Mouse (Mus musculus): ENCODE results near the gene Hist1h3f. TPM values are rescaled to one million over a fixed set of nuclear protein-coding genes. Genes with fewer than 3 reads are reported as not detected.

Gene Hist1h3f
- polyA plus RNA-seq (2012; ENCODE audit: insufficient read depth, insufficient read length, missing spikeins): not detected in 2 replicates

DNA sequence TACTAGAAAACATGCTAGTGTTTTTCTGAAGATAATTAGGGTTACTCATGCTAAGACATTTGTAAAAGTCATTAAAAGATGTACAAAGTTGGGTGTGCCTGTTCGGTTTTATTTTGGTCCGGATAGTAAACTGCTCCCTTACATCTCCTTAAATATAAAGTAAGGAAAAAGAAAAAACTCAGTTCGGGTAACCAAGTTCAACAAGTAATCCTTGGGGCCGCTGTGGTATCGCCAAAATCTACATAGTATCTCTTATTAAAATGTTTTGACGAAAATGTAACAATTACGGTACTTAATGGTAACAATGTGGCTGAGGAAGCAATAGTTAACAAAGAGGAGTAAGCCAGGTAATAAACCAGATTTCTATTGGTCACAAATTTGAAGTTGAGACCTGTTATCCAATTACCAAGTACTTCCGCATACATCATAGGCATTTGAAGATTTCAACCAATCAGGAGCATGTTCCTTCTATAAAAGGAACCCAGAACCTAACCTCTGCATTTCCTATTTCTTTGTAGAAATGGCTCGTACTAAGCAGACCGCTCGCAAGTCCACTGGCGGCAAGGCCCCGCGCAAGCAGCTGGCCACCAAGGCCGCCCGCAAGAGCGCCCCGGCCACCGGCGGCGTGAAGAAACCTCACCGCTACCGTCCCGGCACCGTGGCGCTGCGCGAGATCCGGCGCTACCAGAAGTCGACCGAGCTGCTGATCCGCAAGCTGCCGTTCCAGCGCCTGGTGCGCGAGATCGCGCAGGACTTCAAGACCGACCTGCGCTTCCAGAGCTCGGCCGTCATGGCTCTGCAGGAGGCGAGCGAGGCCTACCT is at the start of gene Hist1h3f:
Gene Hist1h3f, plus strand, starts transcription at position 88 of the 822 bp plus-strand sequence.
- H3K27ac ChIP-seq (replicated peaks; ENCODE audit: low read depth, low read length): 0 out of 2 replicates have a peak within 1 kb of the TSS, but pooled peaks have one; percentile 40
- no peaks in the 10 kb centered on the region for H3K4me1 ChIP-seq (ENCODE audit: control insufficient read depth, insufficient read depth, insufficient read length, low read length)
- H3K4me3 ChIP-seq (ENCODE audit: insufficient read depth, low read depth, low read length): peak within 1 kb of the TSS; percentile 84

DNA sequence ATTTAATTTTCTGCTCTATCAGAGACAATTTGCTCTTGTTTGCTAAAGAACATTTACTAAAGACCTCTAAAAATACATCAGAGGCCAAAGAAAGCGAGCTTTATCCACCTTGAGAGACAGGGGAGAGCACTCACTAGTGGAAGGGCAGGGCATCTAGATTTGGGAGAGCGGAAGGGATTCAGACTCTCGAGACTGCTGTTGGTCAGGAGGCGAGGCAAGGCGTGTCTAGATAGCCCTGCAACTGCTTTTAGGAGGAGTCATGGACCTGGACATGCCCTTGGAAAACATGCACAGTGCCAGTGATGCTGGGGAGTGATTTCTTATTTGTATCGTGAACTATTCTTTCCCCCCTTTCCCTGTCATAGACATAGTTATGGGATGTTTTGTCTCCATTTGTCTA is 48.3 kb upstream of the Hist1h3f start:
- no peaks in the 10 kb centered on the region for H3K4me1 ChIP-seq (ENCODE audit: control insufficient read depth, insufficient read depth, insufficient read length, low read length)
- H3K4me3 ChIP-seq (ENCODE audit: insufficient read depth, low read depth, low read length): no peak overlapping the region
- no peak overlapping the region for H3K27ac ChIP-seq (replicated peaks; ENCODE audit: low read depth, low read length)

DNA sequence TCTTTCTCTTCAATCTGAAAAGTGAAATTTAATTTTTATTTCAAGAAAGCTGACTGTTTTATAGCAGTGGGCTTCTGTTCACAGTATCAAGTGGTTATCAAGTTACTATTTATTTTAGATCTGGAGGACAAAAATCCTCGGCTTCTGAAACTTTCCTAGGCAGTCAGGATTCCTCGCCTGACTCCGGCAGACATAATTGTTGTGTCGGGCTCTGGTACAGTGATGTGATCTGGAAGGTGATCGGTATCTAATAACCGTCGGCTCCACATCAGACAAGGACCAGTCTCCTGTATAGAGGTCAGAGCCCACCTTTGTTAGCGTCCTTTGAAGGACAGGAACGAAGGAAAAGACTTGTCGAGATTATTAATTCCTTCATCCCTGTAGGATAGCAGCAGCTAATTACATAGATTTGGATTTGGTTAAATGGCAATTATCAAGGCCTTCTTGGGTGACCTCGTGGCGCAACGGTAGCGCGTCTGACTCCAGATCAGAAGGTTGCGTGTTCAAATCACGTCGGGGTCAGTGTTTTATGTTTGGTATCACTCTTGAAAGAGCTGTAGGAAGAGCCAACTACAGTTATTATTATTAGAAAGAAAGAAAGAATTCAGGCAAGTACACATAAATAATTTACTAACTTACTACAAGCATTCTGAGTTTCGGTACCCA is 46.1 kb upstream of the Hist1h3f start:
- H3K4me3 ChIP-seq (ENCODE audit: insufficient read depth, low read depth, low read length): no peak overlapping the region
- H3K4me1 ChIP-seq (ENCODE audit: control insufficient read depth, insufficient read depth, insufficient read length, low read length): no peaks in the 10 kb centered on the region
- H3K27ac ChIP-seq (replicated peaks; ENCODE audit: low read depth, low read length): no peak overlapping the region

DNA sequence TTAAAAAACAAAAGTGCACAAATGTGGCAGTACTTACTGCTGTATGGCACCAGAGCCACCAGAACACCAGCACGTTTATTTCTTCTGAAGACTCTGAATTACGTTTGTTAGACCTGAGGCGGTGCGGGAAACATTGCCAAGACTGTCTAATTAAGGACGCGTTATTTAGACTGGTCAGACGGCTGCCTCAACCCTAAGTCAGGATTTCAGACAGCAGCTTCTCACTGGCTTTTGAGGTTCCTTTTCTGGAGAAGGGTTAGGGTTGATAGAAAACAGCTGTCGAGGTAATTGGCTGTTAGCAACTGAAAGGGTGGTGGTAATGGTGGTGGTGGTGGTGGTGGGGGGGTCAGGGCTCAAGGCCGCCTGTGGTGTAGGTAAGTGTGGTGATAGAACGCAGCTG is 45.2 kb upstream of the Hist1h3f start:
- Histone ChIP-seq H3K4me3 (ENCODE audit: insufficient read depth, low read depth, low read length) (no peak overlapping the region), H3K27ac (replicated peaks; ENCODE audit: low read depth, low read length) (no peak overlapping the region), H3K4me1 (ENCODE audit: control insufficient read depth, insufficient read depth, insufficient read length, low read length) (no peaks in the 10 kb centered on the region)

DNA sequence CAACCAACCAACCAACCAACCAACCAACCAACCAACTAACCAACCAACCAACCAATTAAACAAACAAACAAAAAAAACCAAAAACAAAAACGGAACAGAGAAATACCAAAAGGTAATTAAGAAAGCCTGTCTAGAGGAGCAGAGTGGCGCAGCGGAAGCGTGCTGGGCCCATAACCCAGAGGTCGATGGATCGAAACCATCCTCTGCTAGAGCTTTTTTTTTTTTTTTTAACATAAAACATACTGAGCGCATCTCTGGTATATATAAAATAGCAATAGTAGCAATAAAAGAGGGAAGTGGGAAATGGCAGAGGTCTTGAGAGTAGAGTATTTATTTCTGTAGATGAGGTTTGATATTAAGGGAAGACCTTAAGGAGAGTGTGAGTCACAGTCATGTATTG is 43.9 kb upstream of the Hist1h3f start:
- no peak overlapping the region for H3K4me3 ChIP-seq (ENCODE audit: insufficient read depth, low read depth, low read length)
- no peak overlapping the region for H3K27ac ChIP-seq (replicated peaks; ENCODE audit: low read depth, low read length)
- no peaks in the 10 kb centered on the region for H3K4me1 ChIP-seq (ENCODE audit: control insufficient read depth, insufficient read depth, insufficient read length, low read length)

DNA sequence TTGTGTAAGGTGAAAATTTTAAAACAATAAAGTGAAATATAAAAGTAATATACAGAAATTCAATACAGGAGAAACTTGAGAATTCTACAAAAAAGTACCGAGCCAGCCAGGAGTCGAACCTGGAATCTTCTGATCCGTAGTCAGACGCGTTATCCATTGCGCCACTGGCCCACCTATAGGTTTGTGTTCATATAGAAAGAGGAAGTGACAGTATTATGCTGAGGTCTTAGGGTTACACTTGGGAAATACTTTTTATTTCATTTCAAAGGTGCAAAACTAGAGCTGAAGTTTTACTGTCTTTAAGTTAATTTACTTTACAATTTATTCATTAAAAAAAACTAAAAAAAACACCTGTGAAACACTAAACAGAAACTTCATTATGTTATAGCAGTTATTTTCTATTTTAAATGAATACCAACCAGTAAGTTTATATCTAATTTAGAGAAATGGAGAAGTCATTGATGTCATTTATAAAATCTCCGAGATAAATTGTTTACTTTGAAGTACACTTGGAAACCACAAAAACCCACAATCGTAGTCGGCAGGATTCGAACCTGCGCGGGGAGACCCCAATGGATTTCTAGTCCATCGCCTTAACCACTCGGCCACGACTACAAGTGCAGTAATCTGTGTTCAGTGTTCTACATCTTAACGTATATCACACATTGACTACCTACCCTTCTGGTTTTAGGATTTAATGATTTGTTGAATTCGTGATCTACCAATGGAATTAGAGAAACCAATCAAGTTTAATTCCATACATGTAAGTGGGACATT is 43.2 kb upstream of the Hist1h3f start:
- H3K4me1 ChIP-seq (ENCODE audit: control insufficient read depth, insufficient read depth, insufficient read length, low read length): no peaks in the 10 kb centered on the region
- no peak overlapping the region for H3K4me3 ChIP-seq (ENCODE audit: insufficient read depth, low read depth, low read length)
- no peak overlapping the region for H3K27ac ChIP-seq (replicated peaks; ENCODE audit: low read depth, low read length)

DNA sequence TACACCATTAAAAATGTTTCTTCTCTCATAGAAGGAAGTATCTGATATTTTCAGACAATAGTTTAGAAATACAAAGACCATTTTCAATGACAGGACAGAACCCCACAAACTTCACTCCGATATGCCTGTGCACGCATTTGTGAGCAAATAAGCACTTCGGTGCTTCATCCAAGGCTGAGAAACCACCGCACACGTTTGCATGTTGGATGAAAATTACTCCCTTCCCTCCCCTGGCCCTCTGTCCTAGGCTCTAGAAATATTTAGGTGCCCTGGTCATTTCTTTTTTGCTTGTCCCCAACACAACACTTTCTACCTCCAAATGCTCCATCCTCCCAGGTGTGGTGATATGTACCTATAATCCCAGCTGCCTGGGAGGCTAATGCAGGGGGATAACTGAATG is 42.3 kb upstream of the Hist1h3f start:
- no peak overlapping the region for H3K27ac ChIP-seq (replicated peaks; ENCODE audit: low read depth, low read length)
- H3K4me1 ChIP-seq (ENCODE audit: control insufficient read depth, insufficient read depth, insufficient read length, low read length): no peaks in the 10 kb centered on the region
- H3K4me3 ChIP-seq (ENCODE audit: insufficient read depth, low read depth, low read length): no peak overlapping the region

DNA sequence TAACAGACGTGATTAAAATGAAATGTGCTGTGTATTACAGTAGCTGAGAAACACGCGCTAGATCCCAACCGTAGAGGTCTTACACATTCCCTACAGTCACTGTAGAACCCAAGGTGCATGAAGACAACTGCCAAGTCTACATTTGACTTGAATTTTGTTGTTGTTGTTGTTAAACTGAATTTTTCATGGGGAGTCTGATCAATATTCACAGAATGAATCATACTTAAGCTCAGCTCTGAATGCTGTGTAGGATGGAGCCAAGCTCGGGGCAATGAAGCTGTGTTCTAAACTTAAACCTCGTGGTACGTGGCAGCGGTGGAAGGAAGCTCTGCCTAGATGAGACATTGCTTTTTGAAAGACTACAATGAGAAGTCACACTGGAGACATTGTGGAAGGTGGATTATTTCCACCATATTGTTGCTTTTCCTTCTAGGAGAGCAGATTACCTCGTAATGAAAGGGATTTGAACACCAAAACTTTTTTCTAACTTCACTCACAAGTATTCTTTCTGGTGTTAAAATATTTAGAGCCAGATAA is 41.8 kb upstream of the Hist1h3f start:
- Histone ChIP-seq H3K27ac (replicated peaks; ENCODE audit: low read depth, low read length) (no peak overlapping the region), H3K4me3 (ENCODE audit: insufficient read depth, low read depth, low read length) (no peak overlapping the region), H3K4me1 (ENCODE audit: control insufficient read depth, insufficient read depth, insufficient read length, low read length) (no peaks in the 10 kb centered on the region)

DNA sequence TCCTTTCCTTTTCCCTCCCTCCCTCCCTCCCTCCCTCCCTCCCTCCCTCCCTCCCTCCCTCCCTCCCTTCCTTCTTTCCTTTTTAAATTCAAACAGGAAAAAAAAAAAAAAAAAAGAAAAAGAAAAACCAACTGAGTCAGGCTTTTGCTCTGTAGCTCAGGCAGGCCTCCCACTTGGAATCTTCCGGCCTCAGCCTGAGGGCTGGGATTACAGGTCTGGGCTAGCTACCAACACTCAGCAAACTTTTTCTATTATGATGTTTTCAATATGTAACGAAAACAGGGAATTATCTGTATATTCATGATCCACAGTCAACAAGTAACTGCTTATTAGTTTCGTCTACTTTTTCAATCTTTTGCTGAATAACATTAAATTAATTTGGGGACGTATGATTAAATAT is 40.9 kb upstream of the Hist1h3f start:
- H3K4me1 ChIP-seq (ENCODE audit: control insufficient read depth, insufficient read depth, insufficient read length, low read length): no peaks in the 10 kb centered on the region
- H3K27ac ChIP-seq (replicated peaks; ENCODE audit: low read depth, low read length): no peak overlapping the region
- no peak overlapping the region for H3K4me3 ChIP-seq (ENCODE audit: insufficient read depth, low read depth, low read length)

DNA sequence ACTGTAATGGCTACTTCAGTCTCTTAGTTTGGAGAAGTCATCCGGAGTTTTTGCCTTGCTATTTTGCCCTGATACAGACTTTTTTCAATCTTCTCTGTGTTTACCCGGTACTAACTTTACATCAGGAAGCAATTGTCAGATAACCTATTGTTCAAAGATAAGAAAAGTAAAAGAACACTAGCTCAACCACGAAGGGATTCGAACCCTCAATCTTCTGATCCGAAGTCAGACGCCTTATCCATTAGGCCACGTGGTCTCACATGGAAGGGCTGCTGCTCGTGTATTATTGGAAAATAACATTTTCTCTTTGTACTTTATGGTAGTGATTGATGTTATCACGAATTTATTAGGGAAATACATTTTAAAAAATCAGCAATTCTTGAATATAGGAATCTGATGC is 40.1 kb upstream of the Hist1h3f start:
- Histone ChIP-seq H3K4me3 (ENCODE audit: insufficient read depth, low read depth, low read length) (no peak overlapping the region), H3K4me1 (ENCODE audit: control insufficient read depth, insufficient read depth, insufficient read length, low read length) (no peaks in the 10 kb centered on the region), H3K27ac (replicated peaks; ENCODE audit: low read depth, low read length) (no peak overlapping the region)

DNA sequence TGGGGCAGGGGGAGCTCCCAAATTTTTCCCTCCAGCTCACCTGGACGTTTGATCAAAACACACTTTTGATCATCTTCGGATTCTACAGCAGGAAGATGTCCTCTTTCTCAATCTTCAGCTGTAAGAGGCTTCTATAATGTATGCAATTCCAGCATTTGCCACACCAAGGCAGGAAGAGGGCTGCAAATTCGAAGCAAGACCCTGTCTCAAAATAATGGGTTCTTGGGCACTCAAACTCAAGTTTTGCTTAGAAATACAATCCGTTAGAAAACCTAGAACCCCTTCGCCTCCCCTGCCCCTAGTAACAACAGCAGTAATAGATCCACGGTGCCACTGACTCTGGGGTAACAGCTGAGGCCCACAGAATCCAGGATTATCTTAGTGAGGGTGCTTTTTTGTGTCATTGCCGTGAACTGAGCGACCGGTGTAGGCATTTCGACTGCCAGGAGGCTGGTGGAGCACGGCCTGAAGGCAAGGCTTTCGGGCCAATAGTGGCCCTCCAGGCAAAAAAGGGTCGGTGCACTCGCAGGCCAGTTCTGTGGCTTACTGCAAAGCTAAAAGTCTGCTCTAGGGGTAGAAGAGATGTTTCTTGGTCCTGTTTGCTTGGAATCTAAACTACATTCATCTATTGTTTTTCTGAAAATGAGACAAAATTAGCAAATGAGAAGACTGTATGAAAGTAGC is 38.0 kb upstream of the Hist1h3f start:
- Histone ChIP-seq H3K27ac (replicated peaks; ENCODE audit: low read depth, low read length) (no peak overlapping the region), H3K4me3 (ENCODE audit: insufficient read depth, low read depth, low read length) (peak overlapping the region; percentile 30), H3K4me1 (ENCODE audit: control insufficient read depth, insufficient read depth, insufficient read length, low read length) (no peaks in the 10 kb centered on the region)

DNA sequence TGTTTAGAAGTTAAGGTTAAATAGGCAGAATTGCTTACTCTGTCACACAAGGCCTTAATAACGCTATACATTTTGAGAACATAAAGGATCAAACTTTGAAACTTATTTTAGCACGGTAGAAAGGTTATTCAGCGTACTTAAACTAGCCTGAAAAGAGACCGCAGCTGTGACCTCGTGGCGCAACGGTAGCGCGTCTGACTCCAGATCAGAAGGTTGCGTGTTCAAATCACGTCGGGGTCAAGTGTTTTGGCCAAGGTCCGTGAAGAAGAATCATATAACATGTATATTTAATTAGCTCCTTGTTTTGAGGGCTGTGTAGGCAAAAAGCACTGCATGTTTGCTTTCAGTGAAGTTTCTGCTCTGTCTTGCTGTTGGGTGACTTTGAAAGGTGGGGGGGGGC is 37.5 kb upstream of the Hist1h3f start:
- H3K27ac ChIP-seq (replicated peaks; ENCODE audit: low read depth, low read length): no peak overlapping the region
- no peaks in the 10 kb centered on the region for H3K4me1 ChIP-seq (ENCODE audit: control insufficient read depth, insufficient read depth, insufficient read length, low read length)
- H3K4me3 ChIP-seq (ENCODE audit: insufficient read depth, low read depth, low read length): no peak overlapping the region

DNA sequence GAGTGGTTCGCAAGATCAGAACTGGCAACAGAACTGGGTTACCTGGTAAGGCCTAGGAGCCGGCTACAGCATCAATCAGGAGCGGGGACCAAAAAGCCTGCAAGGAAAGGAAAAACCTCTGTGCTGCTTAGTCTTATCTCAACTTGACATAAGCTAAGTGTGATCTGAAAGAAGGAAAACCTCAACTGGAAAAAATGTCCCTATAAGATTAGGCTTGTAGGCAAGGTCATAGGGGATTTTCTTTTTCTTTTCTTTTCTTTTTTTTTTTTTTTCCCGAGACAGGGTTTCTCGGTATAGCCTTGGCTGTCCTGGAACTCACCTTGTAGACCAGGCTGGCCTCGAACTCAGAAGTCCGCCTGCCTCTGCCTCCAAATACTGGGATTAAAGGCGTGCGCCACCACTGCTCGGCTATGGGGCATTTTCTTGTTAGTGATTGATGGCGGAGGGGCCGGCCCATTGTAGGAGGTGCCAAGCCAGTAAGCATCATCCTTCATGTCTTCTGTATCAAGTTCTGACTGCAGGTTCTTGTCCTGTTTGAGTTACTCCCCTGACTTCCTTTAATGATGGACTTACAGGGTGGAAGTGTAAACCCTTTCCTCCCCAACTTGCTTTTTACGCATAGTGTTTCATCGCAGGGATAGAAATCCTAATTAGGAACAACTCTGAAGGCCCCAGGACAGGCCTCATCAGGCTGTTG is 36.9 kb upstream of the Hist1h3f start:
- Histone ChIP-seq H3K4me1 (ENCODE audit: control insufficient read depth, insufficient read depth, insufficient read length, low read length) (no peaks in the 10 kb centered on the region), H3K4me3 (ENCODE audit: insufficient read depth, low read depth, low read length) (no peak overlapping the region), H3K27ac (replicated peaks; ENCODE audit: low read depth, low read length) (no peak overlapping the region)

DNA sequence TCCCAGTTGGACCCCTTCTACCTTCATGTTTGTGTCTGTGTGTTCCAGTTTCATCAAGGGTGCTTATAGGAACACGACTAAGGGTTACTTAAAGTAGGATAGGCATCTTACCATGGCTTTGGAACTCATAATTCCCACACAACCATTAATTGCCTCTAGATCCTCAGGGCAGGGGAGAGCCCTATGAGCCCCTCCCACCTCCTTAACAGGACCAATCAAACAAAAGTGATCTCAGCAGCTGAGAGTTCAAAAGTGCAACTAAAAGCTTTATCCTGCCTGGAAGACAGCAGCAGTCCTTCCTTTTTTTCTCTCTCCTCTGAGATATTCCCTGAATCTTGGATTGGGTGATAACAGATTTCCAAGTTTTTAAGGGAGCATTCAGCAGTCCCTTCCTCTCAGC is 33.7 kb upstream of the Hist1h3f start:
- Histone ChIP-seq H3K4me1 (ENCODE audit: control insufficient read depth, insufficient read depth, insufficient read length, low read length) (no peaks in the 10 kb centered on the region), H3K27ac (replicated peaks; ENCODE audit: low read depth, low read length) (no peak overlapping the region), H3K4me3 (ENCODE audit: insufficient read depth, low read depth, low read length) (no peak overlapping the region)

All from brown adipose tissue, adult 24 weeks (tissue).